Mouse (Mus musculus) embryonic stem cell, embryonic (primary cell): ENCODE measurements around the gene Bach2.

Experiments
- CTCF ChIA-PET, 4 experiments: fragments of 300-600 bp in 2 of 4; fragments of 350-600 bp in 2 of 4; sonication (Branson Sonifier 250); formaldehyde crosslinking; loops; one replicate each; lab custom pipeline; 2022; ENCODE audit warnings: inconsistent platforms in 2 of 4; lab: Charles Lee
- POLR2A ChIA-PET, 4 experiments: fragments of 300-600 bp in 2 of 4; fragments of 350-600 bp in 2 of 4; sonication (Branson Sonifier 250); formaldehyde crosslinking; loops; one replicate each; lab custom pipeline; 2022; ENCODE audit warnings: antibody characterized with exemption in 4 of 4, inconsistent platforms in 1 of 4; lab: Charles Lee

The Bach2 gene

GRCm38 (mm10) chr4:32243458-32243857, 4.9 kb downstream of the Bach2 start:
- CTCF ChIA-PET = interaction anchor here in 1 of 4 experiments (0.5 kb wide), 1 partner anchor 260 kb away, joined by 3 read pairs; no protein-coding TSS in a partner anchor
- POLR2A ChIA-PET = interaction anchor here in 1 of 4 experiments (1.6 kb wide), 1 partner anchor 318 kb away, joined by 4 read pairs; no protein-coding TSS in a partner anchor

GRCm38 (mm10) chr4:32244092-32244745, 5.6 kb downstream of the Bach2 start:
- CTCF ChIA-PET = interaction anchor here in 1 of 4 experiments (0.5 kb wide), 1 partner anchor 261 kb away, joined by 3 read pairs; no protein-coding TSS in a partner anchor
- POLR2A ChIA-PET = interaction anchor here in 2 of 4 experiments (0.6 to 1.6 kb wide), 2 partner anchors 317 to 691 kb away, joined by 4 to 5 read pairs; no protein-coding TSS in a partner anchor

- ChIA-PET POLR2A (interaction anchor here in 2 of 4 experiments (0.6 to 1.1 kb wide), 3 partner anchors 24 to 363 kb away, joined by 3 to 7 read pairs (median 3); no protein-coding TSS in a partner anchor), CTCF (interaction anchor here in 2 of 4 experiments (0.6 to 0.7 kb wide), 2 partner anchors 92 to 341 kb away, joined by 3 to 6 read pairs; no protein-coding TSS in a partner anchor)
Measured at GRCm38 (mm10) chr4:32245586-32245985, 7.0 kb downstream of the Bach2 start.

- CTCF ChIA-PET = interaction anchor here in 2 of 4 experiments (0.6 to 0.7 kb wide), 2 partner anchors 92 to 340 kb away, joined by 3 to 6 read pairs; no protein-coding TSS in a partner anchor
Measured at GRCm38 (mm10) chr4:32246020-32246419, 7.4 kb downstream of the Bach2 start.

GRCm38 (mm10) chr4:32246801-32247200, 8.2 kb downstream of the Bach2 start:
- ChIA-PET CTCF (interaction anchor here in 1 of 4 experiments (1.4 kb wide), 1 partner anchor 190 kb away, joined by 6 read pairs; no protein-coding TSS in a partner anchor), POLR2A (interaction anchor here in 2 of 4 experiments (1.0 to 1.1 kb wide), 2 partner anchors 282 to 361 kb away, joined by 3 read pairs; partner anchors contain the start of gene Map3k7 (in 1 of the 2))

More at GRCm38 (mm10) chr4:32246020-32246419, 7.4 kb downstream of the Bach2 start:
- POLR2A ChIA-PET = interaction anchor here in 2 of 4 experiments (0.6 to 1.1 kb wide), 3 partner anchors 25 to 362 kb away, joined by 3 to 7 read pairs (median 3); no protein-coding TSS in a partner anchor

GRCm38 (mm10) chr4:32247463-32248113, 9.0 kb downstream of the Bach2 start:
- POLR2A ChIA-PET = interaction anchor here in 3 of 4 experiments (0.5 to 1.1 kb wide), 4 partner anchors 71 to 283 kb away, joined by 3 read pairs; partner anchors contain the start of gene Map3k7 (in 1 of the 3)
- CTCF ChIA-PET = interaction anchor here in 2 of 4 experiments (1.0 to 1.5 kb wide), 4 partner anchors 94 to 325 kb away, joined by 3 to 6 read pairs (median 4); no protein-coding TSS in a partner anchor

GRCm38 (mm10) chr4:32248236-32248635, 9.6 kb downstream of the Bach2 start:
- CTCF ChIA-PET = interaction anchor here (0.6 to 1.5 kb wide), 9 partner anchors 10 to 324 kb away, joined by 3 to 6 read pairs (median 4); partner anchors contain the start of gene Bach2 (in 1 of the 4)
- POLR2A ChIA-PET = interaction anchor here in 2 of 4 experiments (0.6 to 1.5 kb wide), 4 partner anchors 16 to 191 kb away, joined by 3 read pairs; no protein-coding TSS in a partner anchor

- CTCF ChIA-PET = interaction anchor here (0.6 to 1.5 kb wide), 6 partner anchors 11 to 323 kb away, joined by 3 to 6 read pairs (median 4); partner anchors contain the start of gene Bach2 (in 1 of the 4)
- POLR2A ChIA-PET = interaction anchor here in 2 of 4 experiments (0.6 to 1.5 kb wide), 2 partner anchors 15 to 43 kb away, joined by 3 read pairs; no protein-coding TSS in a partner anchor
Measured at GRCm38 (mm10) chr4:32248990-32249393, 10.4 kb downstream of the Bach2 start.

GRCm38 (mm10) chr4:32249748-32250332, 11.2 kb downstream of the Bach2 start:
- ChIA-PET POLR2A (interaction anchor here in 2 of 4 experiments (1.4 to 1.8 kb wide), 3 partner anchors 12 to 15 kb away, joined by 3 to 9 read pairs (median 5); partner anchors contain the start of gene Bach2 (in 2 of the 2)), CTCF (no interaction called here)

- ChIA-PET POLR2A (interaction anchor here in 3 of 4 experiments (0.8 to 1.8 kb wide), 5 partner anchors 9 to 734 kb away, joined by 3 to 9 read pairs (median 3); partner anchors contain the start of gene Bach2 (in 2 of the 3)), CTCF (interaction anchor here in 3 of 4 experiments (0.6 to 1.7 kb wide), 3 partner anchors 55 to 288 kb away, joined by 3 to 6 read pairs (median 5); no protein-coding TSS in a partner anchor)
Measured at GRCm38 (mm10) chr4:32250333-32251004, 11.9 kb downstream of the Bach2 start.

- CTCF ChIA-PET = interaction anchor here in 3 of 4 experiments (0.6 to 1.7 kb wide), 3 partner anchors 55 to 287 kb away, joined by 3 to 6 read pairs (median 5); no protein-coding TSS in a partner anchor
- POLR2A ChIA-PET = interaction anchor here in 3 of 4 experiments (0.6 to 1.8 kb wide), 7 partner anchors 9 to 1247 kb away, joined by 3 to 9 read pairs (median 3); partner anchors contain the start of gene Bach2 (in 2 of the 3)
Measured at GRCm38 (mm10) chr4:32251005-32251365, 12.4 kb downstream of the Bach2 start.

- ChIA-PET POLR2A (interaction anchor here in 1 of 4 experiments (0.7 to 1.3 kb wide), 2 partner anchors 14 to 124 kb away, joined by 3 read pairs; no protein-coding TSS in a partner anchor), CTCF (interaction anchor here in 1 of 4 experiments (1.7 kb wide), 1 partner anchor 195 kb away, joined by 6 read pairs; no protein-coding TSS in a partner anchor)
Measured at GRCm38 (mm10) chr4:32251946-32252672, 13.5 kb downstream of the Bach2 start.

- CTCF ChIA-PET = interaction anchor here in 2 of 4 experiments (0.6 to 1.1 kb wide), 3 partner anchors 238 to 293 kb away, joined by 3 to 9 read pairs (median 7); no protein-coding TSS in a partner anchor
- POLR2A ChIA-PET = interaction anchor here in 3 of 4 experiments (0.6 to 1.4 kb wide), 5 partner anchors 18 to 319 kb away, joined by 3 to 4 read pairs (median 3); partner anchors contain the start of gene Bach2 (in 1 of the 3)
Measured at GRCm38 (mm10) chr4:32257686-32258085, 19.1 kb downstream of the Bach2 start.

- ChIA-PET POLR2A (interaction anchor here in 3 of 4 experiments (0.6 to 1.4 kb wide), 4 partner anchors 18 to 319 kb away, joined by 3 to 4 read pairs (median 3); partner anchors contain the start of gene Bach2 (in 1 of the 3)), CTCF (interaction anchor here in 2 of 4 experiments (0.6 to 1.1 kb wide), 2 partner anchors 239 to 293 kb away, joined by 3 to 7 read pairs; no protein-coding TSS in a partner anchor)
Measured at GRCm38 (mm10) chr4:32258093-32258492, 19.5 kb downstream of the Bach2 start.

- ChIA-PET CTCF (no interaction called here), POLR2A (interaction anchor here in 3 of 4 experiments (0.6 to 1.4 kb wide), 4 partner anchors 20 to 318 kb away, joined by 3 to 4 read pairs (median 3); partner anchors contain the start of gene Bach2 (in 1 of the 3))
Measured at GRCm38 (mm10) chr4:32258596-32258995, 20.0 kb downstream of the Bach2 start.
